Mouse (Mus musculus): ENCODE data around the gene Dclre1a. TPM values are rescaled to one million over a fixed set of nuclear protein-coding genes. Genes with fewer than 3 reads are reported as not detected.

Dclre1a gene
- polyA plus RNA-seq, 1 experiment, result 2.9 TPM

- H3K36me3 ChIP-seq (ENCODE audit: control insufficient read depth, insufficient read depth, low read length), result no peaks in the 10 kb centered on the region
- no peak for TF ChIP-seq POLR2A (IDR thresholded peaks at IDR 0.05; ENCODE audit: control insufficient read depth, low read depth, low read length)
- no peak for TF ChIP-seq CTCF (IDR thresholded peaks at IDR 0.05; ENCODE audit: control insufficient read depth, insufficient read depth, insufficient replicate concordance, low read depth, low read length)
Measured at GRCm38 (mm10) chr19:56566940-56567339, 18.9 kb upstream of the Dclre1a start.

GRCm38 (mm10) chr19:56566041-56566440 is 18.0 kb upstream of the Dclre1a start:
- no peaks in the 10 kb centered on the region for H3K36me3 ChIP-seq (ENCODE audit: control insufficient read depth, insufficient read depth, low read length)
- no peak for TF ChIP-seq CTCF (IDR thresholded peaks at IDR 0.05; ENCODE audit: control insufficient read depth, insufficient read depth, insufficient replicate concordance, low read depth, low read length)
- no peak for TF ChIP-seq POLR2A (IDR thresholded peaks at IDR 0.05; ENCODE audit: control insufficient read depth, low read depth, low read length)
- no peaks in the 10 kb centered on the region for H3K27me3 ChIP-seq (ENCODE audit: control insufficient read depth, insufficient read depth, low read length)
- no peak overlapping the region for H3K27ac ChIP-seq (ENCODE audit: control insufficient read depth, insufficient read depth, low read depth, low read length)
- H3K4me3 ChIP-seq (ENCODE audit: control insufficient read depth, low read depth, low read length), result no peak overlapping the region
- no peaks in the 10 kb centered on the region for H3K4me1 ChIP-seq (ENCODE audit: control insufficient read depth, insufficient read depth, low read length)

More at GRCm38 (mm10) chr19:56566940-56567339, 18.9 kb upstream of the Dclre1a start:
- Histone ChIP-seq H3K4me3 (ENCODE audit: control insufficient read depth, low read depth, low read length) (no peak overlapping the region), H3K27ac (ENCODE audit: control insufficient read depth, insufficient read depth, low read depth, low read length) (no peak overlapping the region), H3K4me1 (ENCODE audit: control insufficient read depth, insufficient read depth, low read length) (no peaks in the 10 kb centered on the region), H3K27me3 (ENCODE audit: control insufficient read depth, insufficient read depth, low read length) (no peaks in the 10 kb centered on the region)

- TF ChIP-seq CTCF (IDR thresholded peaks at IDR 0.05; ENCODE audit: control insufficient read depth, insufficient read depth, insufficient replicate concordance, low read depth, low read length) (no peak), POLR2A (IDR thresholded peaks at IDR 0.05; ENCODE audit: control insufficient read depth, low read depth, low read length) (no peak)
- H3K27me3 ChIP-seq (ENCODE audit: control insufficient read depth, insufficient read depth, low read length), result no peaks in the 10 kb centered on the region
- H3K27ac ChIP-seq (ENCODE audit: control insufficient read depth, insufficient read depth, low read depth, low read length), result no peak overlapping the region
- no peaks in the 10 kb centered on the region for H3K36me3 ChIP-seq (ENCODE audit: control insufficient read depth, insufficient read depth, low read length)
- H3K4me1 ChIP-seq (ENCODE audit: control insufficient read depth, insufficient read depth, low read length), result no peaks in the 10 kb centered on the region
- H3K4me3 ChIP-seq (ENCODE audit: control insufficient read depth, low read depth, low read length), result no peak overlapping the region
Measured at GRCm38 (mm10) chr19:56565358-56565757, 17.3 kb upstream of the Dclre1a start.

GRCm38 (mm10) chr19:56563469-56563868 is 15.4 kb upstream of the Dclre1a start:
- Histone ChIP-seq H3K27ac (ENCODE audit: control insufficient read depth, insufficient read depth, low read depth, low read length) (no peak overlapping the region), H3K4me1 (ENCODE audit: control insufficient read depth, insufficient read depth, low read length) (no peaks in the 10 kb centered on the region), H3K36me3 (ENCODE audit: control insufficient read depth, insufficient read depth, low read length) (no peaks in the 10 kb centered on the region), H3K4me3 (ENCODE audit: control insufficient read depth, low read depth, low read length) (no peak overlapping the region), H3K27me3 (ENCODE audit: control insufficient read depth, insufficient read depth, low read length) (no peaks in the 10 kb centered on the region)
- TF ChIP-seq CTCF (IDR thresholded peaks at IDR 0.05; ENCODE audit: control insufficient read depth, insufficient read depth, insufficient replicate concordance, low read depth, low read length), result no peak

- Histone ChIP-seq H3K4me1 (ENCODE audit: control insufficient read depth, insufficient read depth, low read length) (no peaks in the 10 kb centered on the region), H3K36me3 (ENCODE audit: control insufficient read depth, insufficient read depth, low read length) (no peaks in the 10 kb centered on the region), H3K27me3 (ENCODE audit: control insufficient read depth, insufficient read depth, low read length) (no peaks in the 10 kb centered on the region), H3K4me3 (ENCODE audit: control insufficient read depth, low read depth, low read length) (no peak overlapping the region), H3K27ac (ENCODE audit: control insufficient read depth, insufficient read depth, low read depth, low read length) (no peak overlapping the region)
- no peak for TF ChIP-seq CTCF (IDR thresholded peaks at IDR 0.05; ENCODE audit: control insufficient read depth, insufficient read depth, insufficient replicate concordance, low read depth, low read length)
- no peak for TF ChIP-seq POLR2A (IDR thresholded peaks at IDR 0.05; ENCODE audit: control insufficient read depth, low read depth, low read length)
Measured at GRCm38 (mm10) chr19:56562433-56563138, 14.6 kb upstream of the Dclre1a start.

- TF ChIP-seq CTCF (IDR thresholded peaks at IDR 0.05; ENCODE audit: control insufficient read depth, insufficient read depth, insufficient replicate concordance, low read depth, low read length) (no peak), POLR2A (IDR thresholded peaks at IDR 0.05; ENCODE audit: control insufficient read depth, low read depth, low read length) (no peak)
- Histone ChIP-seq H3K4me3 (ENCODE audit: control insufficient read depth, low read depth, low read length) (no peak overlapping the region), H3K4me1 (ENCODE audit: control insufficient read depth, insufficient read depth, low read length) (no peaks in the 10 kb centered on the region), H3K27ac (ENCODE audit: control insufficient read depth, insufficient read depth, low read depth, low read length) (no peak overlapping the region), H3K27me3 (ENCODE audit: control insufficient read depth, insufficient read depth, low read length) (no peaks in the 10 kb centered on the region), H3K36me3 (ENCODE audit: control insufficient read depth, insufficient read depth, low read length) (no peaks in the 10 kb centered on the region)
Measured at GRCm38 (mm10) chr19:56555972-56556371, 8.0 kb upstream of the Dclre1a start.

- Histone ChIP-seq H3K27ac (ENCODE audit: control insufficient read depth, insufficient read depth, low read depth, low read length) (no peak overlapping the region), H3K4me3 (ENCODE audit: control insufficient read depth, low read depth, low read length) (no peak overlapping the region), H3K4me1 (ENCODE audit: control insufficient read depth, insufficient read depth, low read length) (peaks cover 10% of the 10 kb centered on the region; the same call in 1 of the 2 replicates), H3K27me3 (ENCODE audit: control insufficient read depth, insufficient read depth, low read length) (no peaks in the 10 kb centered on the region), H3K36me3 (ENCODE audit: control insufficient read depth, insufficient read depth, low read length) (no peaks in the 10 kb centered on the region)
- TF ChIP-seq POLR2A (IDR thresholded peaks at IDR 0.05; ENCODE audit: control insufficient read depth, low read depth, low read length), result no peak
- TF ChIP-seq CTCF (IDR thresholded peaks at IDR 0.05; ENCODE audit: control insufficient read depth, insufficient read depth, insufficient replicate concordance, low read depth, low read length), result no peak
Measured at GRCm38 (mm10) chr19:56553177-56553576, 5.2 kb upstream of the Dclre1a start.

All from testis, adult 2 months (tissue).